Mouse (Mus musculus): ENCODE results near the gene Nhsl1. TPM values are rescaled to one million over a fixed set of nuclear protein-coding genes. Genes with fewer than 3 reads are reported as not detected.

Nhsl1 gene
- total RNA-seq, 2 experiments from 2014 or later: 4.6 to 7.0 TPM

DNA sequence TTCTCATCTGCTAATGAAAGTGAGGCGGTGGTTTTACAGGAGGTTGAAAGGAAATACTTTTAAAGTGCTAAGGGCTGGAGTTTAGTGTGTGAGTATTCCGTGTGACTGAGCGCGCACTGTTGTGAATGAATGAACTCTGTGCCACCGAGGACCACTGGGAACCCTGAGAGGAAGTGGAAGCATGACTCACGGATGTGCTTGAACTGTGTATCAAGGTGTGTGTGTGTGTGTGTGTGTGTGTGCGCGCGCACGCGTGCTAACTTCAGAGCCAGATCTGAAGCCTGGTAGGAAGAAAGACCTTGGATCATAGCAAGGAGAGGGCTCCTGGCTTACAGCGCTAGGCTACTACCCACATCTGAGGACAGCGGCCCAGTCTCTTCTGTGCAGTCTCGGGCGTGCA lies 71.2 kb downstream of the Nhsl1 start:
- Histone ChIP-seq H3K27ac (no peak overlapping the region), H3K4me3 (no peak overlapping the region)
- no peak for DNase-seq
- intact Hi-C loops (cut with DNase I): loop anchor here (5.0 kb wide), 1 partner anchor 42 kb away; no protein-coding TSS in a partner anchor
- TF ChIP-seq CTCF (IDR thresholded peaks at IDR 0.05): no peak

- peak; percentile 61 for DNase-seq
- Histone ChIP-seq H3K4me3 (no peak overlapping the region), H3K27ac (no peak overlapping the region)
- peak; percentile 88 for TF ChIP-seq CTCF (IDR thresholded peaks at IDR 0.05)
- intact Hi-C loops (cut with DNase I): loop anchor here (1.0 to 5.0 kb wide), 2 partner anchors 41 to 137 kb away; no protein-coding TSS in a partner anchor
Observed at GRCm38 (mm10) chr10:18391608-18392007, 72.8 kb downstream of the Nhsl1 start.

DNA sequence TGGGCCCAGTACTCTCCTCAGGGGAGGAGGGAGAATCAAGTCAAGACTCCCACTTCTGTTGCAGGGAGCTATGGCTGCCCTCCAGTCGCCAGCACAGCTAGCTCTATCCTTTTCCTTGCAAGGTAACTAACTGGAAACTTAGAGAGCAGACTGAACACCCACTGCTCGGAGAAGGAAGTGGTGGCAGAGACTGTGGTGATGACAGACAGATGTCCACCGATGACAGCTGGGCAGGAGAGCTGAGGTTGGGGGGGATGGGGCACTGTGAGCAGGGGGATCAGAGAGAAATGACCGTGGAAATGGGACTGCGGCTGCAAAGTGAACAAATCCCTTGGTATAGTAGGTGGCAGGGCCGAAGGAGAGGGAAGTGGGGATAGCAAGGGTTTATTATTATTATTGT lies 73.5 kb downstream of the Nhsl1 start:
- no peak for TF ChIP-seq CTCF (IDR thresholded peaks at IDR 0.05)
- DNase-seq: no peak
- intact Hi-C loops (cut with DNase I): loop anchor here (5.0 kb wide), 1 partner anchor 40 kb away; no protein-coding TSS in a partner anchor
- no peak overlapping the region for H3K27ac ChIP-seq
- no peak overlapping the region for H3K4me3 ChIP-seq

DNA sequence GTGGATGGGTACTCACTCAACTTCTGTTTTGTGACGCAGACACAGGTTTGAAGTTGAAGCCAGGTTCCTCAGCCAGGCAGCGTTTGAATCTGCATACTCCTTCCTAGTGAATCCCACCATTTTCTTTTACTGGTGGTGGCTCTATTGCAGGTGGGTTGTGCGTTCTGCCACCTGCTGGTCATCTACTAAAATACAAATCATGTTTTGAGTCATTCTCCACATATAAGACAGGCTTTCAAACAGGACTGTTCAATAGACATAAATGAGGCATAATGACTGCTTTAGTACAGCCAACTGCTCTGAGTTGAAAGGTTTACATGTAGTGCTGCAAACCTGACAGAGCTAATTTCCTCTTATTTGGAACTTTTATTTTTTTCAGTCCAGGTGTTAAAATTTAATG lies 75.0 kb downstream of the Nhsl1 start:
- TF ChIP-seq CTCF (IDR thresholded peaks at IDR 0.05): peak; percentile 54
- intact Hi-C loops (cut with DNase I): loop anchor here (5.0 kb wide), 1 partner anchor 39 kb away; no protein-coding TSS in a partner anchor
- DNase-seq: no peak
- Histone ChIP-seq H3K4me3 (no peak overlapping the region), H3K27ac (no peak overlapping the region)

DNA sequence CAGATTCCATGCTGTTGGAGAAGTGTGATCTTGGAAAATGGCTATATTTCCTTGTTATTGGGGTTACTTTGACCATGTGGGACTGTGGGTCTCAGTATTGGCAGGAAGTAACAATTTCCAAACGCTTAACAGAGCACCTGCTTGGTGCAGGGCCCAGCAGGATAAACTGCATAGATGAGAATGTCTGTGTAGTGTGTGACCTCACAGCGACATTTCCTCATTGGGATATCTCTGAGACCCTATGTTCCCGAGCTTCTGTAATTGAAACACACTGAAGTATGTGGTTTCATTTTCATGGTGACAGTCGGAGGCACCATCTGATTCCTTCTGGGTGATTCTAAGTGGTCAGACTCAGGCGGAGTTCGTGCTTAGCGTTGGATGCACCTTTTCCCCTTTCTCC lies 75.5 kb downstream of the Nhsl1 start:
- no peak for DNase-seq
- intact Hi-C loops (cut with DNase I): loop anchor here (5.0 kb wide), 1 partner anchor 38 kb away; no protein-coding TSS in a partner anchor
- Histone ChIP-seq H3K4me3 (no peak overlapping the region), H3K27ac (no peak overlapping the region)
- no peak for TF ChIP-seq CTCF (IDR thresholded peaks at IDR 0.05)

DNA sequence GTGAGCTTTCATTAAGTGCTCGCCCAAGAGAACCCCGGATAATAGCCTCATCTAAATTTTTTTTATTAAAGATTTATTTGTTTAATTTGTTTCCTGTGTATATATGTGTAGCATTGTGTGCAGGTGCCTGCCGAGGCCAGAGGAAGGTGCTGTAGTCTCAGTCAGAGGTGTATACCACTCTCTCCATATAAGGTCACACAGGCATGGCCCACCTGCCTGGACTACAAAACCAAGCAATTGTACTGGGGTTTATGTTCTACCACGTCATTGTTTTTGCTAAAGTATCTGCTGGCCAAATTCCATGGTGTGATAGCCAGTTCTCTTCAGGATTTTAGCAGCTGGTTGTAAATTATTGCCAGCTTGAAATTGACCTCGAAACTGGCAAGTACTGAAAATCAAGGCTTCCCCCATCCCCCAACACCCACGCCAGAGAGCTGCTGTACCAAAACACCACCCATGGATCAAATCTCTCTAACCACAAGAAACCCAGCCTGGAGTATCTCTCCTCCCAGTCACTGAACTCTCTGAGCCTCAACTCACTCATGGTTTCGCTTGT lies 81.4 kb downstream of the Nhsl1 start:
- no peak overlapping the region for H3K4me3 ChIP-seq
- DNase-seq: no peak
- no peak overlapping the region for H3K27ac ChIP-seq
- intact Hi-C loops (cut with DNase I): no loop called here
- TF ChIP-seq CTCF (IDR thresholded peaks at IDR 0.05): no peak

- H3K4me3 ChIP-seq: no peak overlapping the region
- intact Hi-C loops (cut with DNase I): no loop called here
- TF ChIP-seq CTCF (IDR thresholded peaks at IDR 0.05): no peak
- no peak for DNase-seq
- no peak overlapping the region for H3K27ac ChIP-seq
Observed at GRCm38 (mm10) chr10:18400998-18401397, 82.2 kb downstream of the Nhsl1 start.

- TF ChIP-seq CTCF (IDR thresholded peaks at IDR 0.05): no peak
- Histone ChIP-seq H3K4me3 (no peak overlapping the region), H3K27ac (no peak overlapping the region)
- intact Hi-C loops (cut with DNase I): no loop called here
- no peak for DNase-seq
Observed at GRCm38 (mm10) chr10:18403992-18404391, 85.2 kb downstream of the Nhsl1 start.

DNA sequence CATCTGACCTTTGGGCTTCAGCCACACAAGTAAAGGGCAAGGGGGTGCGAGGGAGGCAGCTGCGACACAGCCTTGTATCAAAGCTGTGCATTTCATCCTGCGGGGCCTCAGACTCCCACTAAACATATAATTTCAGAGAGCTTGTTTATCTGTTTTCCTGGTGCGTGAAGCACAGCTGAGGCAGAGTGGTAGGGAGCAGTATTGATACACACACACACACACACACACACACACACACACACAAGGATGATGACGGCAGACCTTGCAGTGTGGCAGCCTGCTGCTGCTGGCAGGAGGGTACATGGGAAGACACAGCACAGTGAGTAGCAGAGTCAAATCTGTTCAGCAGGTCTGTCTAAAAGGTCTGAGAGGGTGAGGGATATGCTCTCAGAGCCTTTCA lies 85.9 kb downstream of the Nhsl1 start:
- DNase-seq: no peak
- H3K4me3 ChIP-seq: no peak overlapping the region
- no peak overlapping the region for H3K27ac ChIP-seq
- no peak for TF ChIP-seq CTCF (IDR thresholded peaks at IDR 0.05)
- intact Hi-C loops (cut with DNase I): no loop called here

- intact Hi-C loops (cut with DNase I): no loop called here
- no peak for TF ChIP-seq CTCF (IDR thresholded peaks at IDR 0.05)
Observed at GRCm38 (mm10) chr10:18407062-18407830, 88.5 kb downstream of the Nhsl1 start.

DNA sequence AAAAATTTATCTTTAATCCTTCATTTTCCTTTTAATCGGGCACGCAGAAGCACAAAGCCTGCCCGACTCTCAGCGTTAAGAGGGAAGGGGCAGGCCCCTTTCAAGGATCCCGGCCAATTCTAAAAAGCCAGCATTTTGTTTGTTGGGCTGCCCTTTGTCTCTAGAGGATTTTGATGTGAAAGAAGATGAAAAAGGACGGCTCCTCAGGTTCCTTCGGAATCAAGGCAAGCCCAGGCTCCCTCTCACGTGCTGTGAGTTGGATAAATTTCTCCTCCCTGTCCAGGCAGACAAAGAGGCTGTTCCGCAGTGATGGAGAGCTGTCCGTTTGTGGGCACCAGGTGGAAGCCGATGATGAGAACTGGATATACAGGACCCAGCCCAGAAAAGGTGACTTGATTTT lies 89.3 kb downstream of the Nhsl1 start:
- intact Hi-C loops (cut with DNase I): no loop called here
- peak overlapping the region; percentile 88 for H3K27ac ChIP-seq
- H3K4me3 ChIP-seq: peak overlapping the region; percentile 71
- no peak for DNase-seq
- no peak for TF ChIP-seq CTCF (IDR thresholded peaks at IDR 0.05)

More at GRCm38 (mm10) chr10:18407062-18407830, 88.5 kb downstream of the Nhsl1 start:
- Histone ChIP-seq H3K4me3 (peak overlapping the region; percentile 71), H3K27ac (peak overlapping the region; percentile 88)
- DNase-seq: peak; percentile 87

DNA sequence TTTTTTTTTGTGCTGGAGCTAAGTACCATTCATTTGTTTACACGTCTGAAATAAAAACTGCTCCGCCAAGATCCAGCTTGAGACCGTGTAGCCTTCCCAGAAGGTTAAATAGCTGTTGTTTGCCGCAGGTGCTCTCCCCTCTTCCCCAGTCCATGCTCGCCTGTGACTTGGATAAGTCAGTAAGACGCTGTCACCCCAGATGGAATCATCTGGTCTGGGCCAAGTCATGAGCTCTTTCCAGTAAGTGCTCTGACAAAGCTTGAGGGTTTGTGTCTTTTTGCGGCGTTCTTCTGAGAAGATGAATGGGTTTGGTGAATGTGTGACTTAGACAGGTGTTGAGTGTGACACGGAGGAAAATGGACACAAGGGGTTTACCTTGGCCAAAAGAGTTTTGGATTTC lies 89.8 kb downstream of the Nhsl1 start:
- intact Hi-C loops (cut with DNase I): no loop called here
- TF ChIP-seq CTCF (IDR thresholded peaks at IDR 0.05): no peak
- no peak for DNase-seq
- H3K4me3 ChIP-seq: peak overlapping the region; percentile 71
- peak overlapping the region; percentile 88; the same call in 1 of the 2 replicates for H3K27ac ChIP-seq

GRCm38 (mm10) chr10:18409068-18409467 lies 90.3 kb downstream of the Nhsl1 start:
- H3K4me3 ChIP-seq: peak overlapping the region; percentile 71
- intact Hi-C loops (cut with DNase I): no loop called here
- H3K27ac ChIP-seq: peak overlapping the region; percentile 88; the same call in 1 of the 2 replicates
- DNase-seq: no peak
- no peak for TF ChIP-seq CTCF (IDR thresholded peaks at IDR 0.05)
